Mouse (Mus musculus) CD4-positive, CD25-positive, alpha-beta regulatory T cell, adult 4 months (primary cell): ENCODE measurements around the gene Foxp1. TPM values are rescaled to one million over a fixed set of nuclear protein-coding genes. Genes with fewer than 3 reads are reported as not detected.

Experiments
- ATAC-seq: one replicate; pipeline ENCODE4 v1.8.0; 2017
- polyA plus RNA-seq, 2 experiments: library from polyadenylated mRNA; unstranded; fragments of 100-300 nt; shearing (Covaris generic); gene quantifications; one replicate each; pipeline ENCODE4 v1.2.1; 2017

Gene Foxp1
- polyA plus RNA-seq, 2 experiments from 2014 or later = 275 to 341 TPM

- ATAC-seq = peak; percentile 59
Observed at GRCm38 (mm10) chr6:99322132-99322904, 200.2 kb downstream of the Foxp1 start.

- no peak for ATAC-seq
Observed at GRCm38 (mm10) chr6:99320444-99320843, 202.1 kb downstream of the Foxp1 start.

- ATAC-seq = no peak
Observed at GRCm38 (mm10) chr6:99319415-99320405, 202.8 kb downstream of the Foxp1 start.

- ATAC-seq = no peak
Observed at GRCm38 (mm10) chr6:99314746-99315145, 207.8 kb downstream of the Foxp1 start.

- ATAC-seq = no peak
Observed at GRCm38 (mm10) chr6:99310529-99310928, 212.0 kb downstream of the Foxp1 start.

- no peak for ATAC-seq
Observed at GRCm38 (mm10) chr6:99310171-99310500, 212.4 kb downstream of the Foxp1 start.

GRCm38 (mm10) chr6:99309466-99310170 is 212.9 kb downstream of the Foxp1 start:
- ATAC-seq = peak; percentile 84

GRCm38 (mm10) chr6:99305751-99306150 is 216.8 kb downstream of the Foxp1 start:
- ATAC-seq = no peak

- ATAC-seq = no peak
Observed at GRCm38 (mm10) chr6:99305236-99305635, 217.3 kb downstream of the Foxp1 start.

GRCm38 (mm10) chr6:99302662-99303435 is 219.7 kb downstream of the Foxp1 start:
- peak; percentile 62 for ATAC-seq

GRCm38 (mm10) chr6:99301923-99302322 is 220.6 kb downstream of the Foxp1 start:
- ATAC-seq = no peak

GRCm38 (mm10) chr6:99300235-99300634 is 222.3 kb downstream of the Foxp1 start:
- no peak for ATAC-seq

GRCm38 (mm10) chr6:99299196-99299595 is 223.3 kb downstream of the Foxp1 start:
- no peak for ATAC-seq

- ATAC-seq = peak; percentile 72
Observed at GRCm38 (mm10) chr6:99297535-99297934, 225.0 kb downstream of the Foxp1 start.

- ATAC-seq = no peak
Observed at GRCm38 (mm10) chr6:99295495-99295894, 227.0 kb downstream of the Foxp1 start.

GRCm38 (mm10) chr6:99289220-99289619 is 233.3 kb downstream of the Foxp1 start:
- ATAC-seq = no peak

GRCm38 (mm10) chr6:99285026-99285425 is 237.5 kb downstream of the Foxp1 start:
- ATAC-seq = peak; percentile 41

- ATAC-seq = peak; percentile 24
Observed at GRCm38 (mm10) chr6:99284019-99284418, 238.5 kb downstream of the Foxp1 start.

- ATAC-seq = peak; percentile 54
Observed at GRCm38 (mm10) chr6:99282866-99283657, 239.5 kb downstream of the Foxp1 start.

- ATAC-seq = no peak
Observed at GRCm38 (mm10) chr6:99281433-99281832, 241.1 kb downstream of the Foxp1 start.

GRCm38 (mm10) chr6:99280619-99281018 is 241.9 kb downstream of the Foxp1 start:
- no peak for ATAC-seq
